Mouse (Mus musculus): ENCODE data around the gene Gnat1. TPM values are rescaled to one million over a fixed set of nuclear protein-coding genes. Genes with fewer than 3 reads are reported as not detected.

Gene Gnat1
- polyA plus RNA-seq, 1 experiment from 2014 or later: 2.8 TPM

GRCm38 (mm10) chr9:107709697-107710483, 30.4 kb upstream of the Gnat1 start, which contains the start of gene Sema3f:
Gene Sema3f, minus strand, starts transcription at chr9:107710475.
- peak within 1 kb of the TSS; percentile 88 for H3K9ac ChIP-seq
- under 1% methylated on average over 82 of the region's 86 CpGs for WGBS
- H3K4me2 ChIP-seq: peak within 1 kb of the TSS; percentile 95
- H3K4me3 ChIP-seq: peak within 1 kb of the TSS; percentile 78
- peak within 1 kb of the TSS; percentile 93 for H3K27ac ChIP-seq
- H3K36me3 ChIP-seq: peaks cover 6% of the 10 kb centered on the region; the same call in 1 of the 2 replicates
- peak; percentile 74 for ATAC-seq (ENCODE audit: insufficient number of reproducible peaks, low FRiP score, low TSS enrichment, low read depth)
- peaks cover 68% of the 10 kb centered on the region for H3K4me1 ChIP-seq
- no peaks in the 10 kb centered on the region for H3K9me3 ChIP-seq
- H3K27me3 ChIP-seq: peaks cover 2% of the 10 kb centered on the region; the same call in 1 of the 2 replicates

- Histone ChIP-seq H3K36me3 (peaks cover 8% of the 10 kb centered on the region; the same call in 1 of the 2 replicates), H3K27me3 (peaks cover 2% of the 10 kb centered on the region; the same call in 1 of the 2 replicates), H3K4me1 (peaks cover 67% of the 10 kb centered on the region), H3K27ac (peak overlapping the region; percentile 93), H3K4me2 (peak overlapping the region; percentile 95), H3K9me3 (no peaks in the 10 kb centered on the region), H3K9ac (peak overlapping the region; percentile 88), H3K4me3 (peak overlapping the region; percentile 78)
- under 1% methylated on average over 54 of the region's 55 CpGs for WGBS
- peak; percentile 13 for ATAC-seq (ENCODE audit: insufficient number of reproducible peaks, low FRiP score, low TSS enrichment, low read depth)
Measured at GRCm38 (mm10) chr9:107709096-107709696, 29.7 kb upstream of the Gnat1 start.

GRCm38 (mm10) chr9:107708439-107709095, 29.1 kb upstream of the Gnat1 start:
- peak overlapping the region; percentile 88 for H3K9ac ChIP-seq
- 3% methylated on average over 21 of the region's 21 CpGs for WGBS
- peak overlapping the region; percentile 78 for H3K4me3 ChIP-seq
- H3K4me2 ChIP-seq: peak overlapping the region; percentile 95
- peaks cover 67% of the 10 kb centered on the region for H3K4me1 ChIP-seq
- H3K27me3 ChIP-seq: peaks cover 2% of the 10 kb centered on the region; the same call in 1 of the 2 replicates
- ATAC-seq (ENCODE audit: insufficient number of reproducible peaks, low FRiP score, low TSS enrichment, low read depth): no peak
- H3K9me3 ChIP-seq: no peaks in the 10 kb centered on the region
- peaks cover 8% of the 10 kb centered on the region; the same call in 1 of the 2 replicates for H3K36me3 ChIP-seq
- peak overlapping the region; percentile 93 for H3K27ac ChIP-seq

- peak overlapping the region; percentile 93 for H3K27ac ChIP-seq
- peaks cover 8% of the 10 kb centered on the region for H3K36me3 ChIP-seq
- peaks cover 2% of the 10 kb centered on the region; the same call in 1 of the 2 replicates for H3K27me3 ChIP-seq
- peak; percentile 58; the same call in 1 of the 2 replicates for ATAC-seq (ENCODE audit: insufficient number of reproducible peaks, low FRiP score, low TSS enrichment, low read depth)
- peak overlapping the region; percentile 88 for H3K9ac ChIP-seq
- H3K4me3 ChIP-seq: peak overlapping the region; percentile 78
- 2% methylated on average over 17 of the region's 17 CpGs for WGBS
- H3K4me1 ChIP-seq: peaks cover 68% of the 10 kb centered on the region
- no peaks in the 10 kb centered on the region for H3K9me3 ChIP-seq
- H3K4me2 ChIP-seq: peak overlapping the region; percentile 95
Measured at GRCm38 (mm10) chr9:107707701-107708438, 28.4 kb upstream of the Gnat1 start.

- peaks cover 78% of the 10 kb centered on the region for H3K4me1 ChIP-seq
- ATAC-seq (ENCODE audit: insufficient number of reproducible peaks, low FRiP score, low TSS enrichment, low read depth): no peak
- H3K9me3 ChIP-seq: no peaks in the 10 kb centered on the region
- peak overlapping the region; percentile 37; the same call in 1 of the 2 replicates for H3K9ac ChIP-seq
- WGBS: 2% methylated on average over 14 of the region's 14 CpGs
- peaks cover 11% of the 10 kb centered on the region for H3K36me3 ChIP-seq
- peaks cover 2% of the 10 kb centered on the region; the same call in 1 of the 2 replicates for H3K27me3 ChIP-seq
- H3K27ac ChIP-seq: peak overlapping the region; percentile 93
- H3K4me3 ChIP-seq: peak overlapping the region; percentile 78
- H3K4me2 ChIP-seq: peak overlapping the region; percentile 95
Measured at GRCm38 (mm10) chr9:107706781-107707211, 27.3 kb upstream of the Gnat1 start.

GRCm38 (mm10) chr9:107703337-107704122, 24.0 kb upstream of the Gnat1 start:
- peaks cover 18% of the 10 kb centered on the region for H3K36me3 ChIP-seq
- peaks cover 98% of the 10 kb centered on the region for H3K4me1 ChIP-seq
- no peaks in the 10 kb centered on the region for H3K27me3 ChIP-seq
- peak overlapping the region; percentile 1; the same call in 1 of the 2 replicates for H3K4me2 ChIP-seq
- H3K27ac ChIP-seq: peak overlapping the region; percentile 79
- WGBS: 41% methylated on average over 14 of the region's 14 CpGs
- H3K9ac ChIP-seq: no peak overlapping the region; the same call in 1 of the 2 replicates
- H3K9me3 ChIP-seq: no peaks in the 10 kb centered on the region
- no peak overlapping the region for H3K4me3 ChIP-seq
- no peak for ATAC-seq (ENCODE audit: insufficient number of reproducible peaks, low FRiP score, low TSS enrichment, low read depth)

- no peak for ATAC-seq (ENCODE audit: insufficient number of reproducible peaks, low FRiP score, low TSS enrichment, low read depth)
- Histone ChIP-seq H3K9ac (no peak overlapping the region), H3K27ac (peak overlapping the region; percentile 79), H3K4me3 (no peak overlapping the region), H3K36me3 (peaks cover 18% of the 10 kb centered on the region), H3K27me3 (no peaks in the 10 kb centered on the region), H3K9me3 (no peaks in the 10 kb centered on the region), H3K4me1 (peaks cover 98% of the 10 kb centered on the region), H3K4me2 (0 out of 2 replicates have a peak overlapping the region, but pooled peaks have one; percentile 3)
- WGBS: 66% methylated on average over 3 of the region's 3 CpGs
Measured at GRCm38 (mm10) chr9:107702606-107703185, 23.2 kb upstream of the Gnat1 start.

GRCm38 (mm10) chr9:107701594-107701993, 22.1 kb upstream of the Gnat1 start:
- no peaks in the 10 kb centered on the region for H3K27me3 ChIP-seq
- H3K9ac ChIP-seq: no peak overlapping the region
- H3K36me3 ChIP-seq: peaks cover 22% of the 10 kb centered on the region
- H3K4me2 ChIP-seq: 0 out of 2 replicates have a peak overlapping the region, but pooled peaks have one; percentile 10
- ATAC-seq (ENCODE audit: insufficient number of reproducible peaks, low FRiP score, low TSS enrichment, low read depth): no peak
- 12% methylated on average over 12 of the region's 12 CpGs for WGBS
- no peaks in the 10 kb centered on the region for H3K9me3 ChIP-seq
- peak overlapping the region; percentile 72 for H3K27ac ChIP-seq
- peaks cover 98% of the 10 kb centered on the region for H3K4me1 ChIP-seq
- no peak overlapping the region for H3K4me3 ChIP-seq

- Histone ChIP-seq H3K4me3 (no peak overlapping the region), H3K27me3 (no peaks in the 10 kb centered on the region), H3K27ac (peak overlapping the region; percentile 72), H3K4me1 (peaks cover 93% of the 10 kb centered on the region), H3K9me3 (no peaks in the 10 kb centered on the region), H3K9ac (no peak overlapping the region), H3K4me2 (peak overlapping the region; percentile 24), H3K36me3 (peaks cover 30% of the 10 kb centered on the region)
- no peak for ATAC-seq (ENCODE audit: insufficient number of reproducible peaks, low FRiP score, low TSS enrichment, low read depth)
- 16% methylated on average over 6 of the region's 6 CpGs for WGBS
Measured at GRCm38 (mm10) chr9:107700114-107700571, 20.6 kb upstream of the Gnat1 start.

- no peaks in the 10 kb centered on the region for H3K9me3 ChIP-seq
- peak overlapping the region; percentile 24; the same call in 1 of the 2 replicates for H3K4me2 ChIP-seq
- no peak overlapping the region for H3K9ac ChIP-seq
- peak overlapping the region; percentile 72 for H3K27ac ChIP-seq
- WGBS: 7% methylated on average over 9 of the region's 9 CpGs
- no peak overlapping the region for H3K4me3 ChIP-seq
- H3K27me3 ChIP-seq: no peaks in the 10 kb centered on the region
- no peak for ATAC-seq (ENCODE audit: insufficient number of reproducible peaks, low FRiP score, low TSS enrichment, low read depth)
- peaks cover 29% of the 10 kb centered on the region for H3K36me3 ChIP-seq
- H3K4me1 ChIP-seq: peaks cover 91% of the 10 kb centered on the region
Measured at GRCm38 (mm10) chr9:107699376-107699980, 20.0 kb upstream of the Gnat1 start.
